Mouse (Mus musculus) lung, postnatal 0 days (tissue): ENCODE data around the gene Rpl10-ps3.

ENCODE experiments used
- CTCF ChIP-seq: IDR thresholded peaks from 2 replicates; pipeline ENCODE4 v1.5.1; 2016; ENCODE audit warnings: antibody characterized with exemption, mild to moderate bottlenecking
- EP300 ChIP-seq: IDR thresholded peaks from 2 replicates; pipeline ENCODE4 v1.6.1; 2016; ENCODE audit warnings: antibody characterized with exemption, mild to moderate bottlenecking, control low read depth

DNA sequence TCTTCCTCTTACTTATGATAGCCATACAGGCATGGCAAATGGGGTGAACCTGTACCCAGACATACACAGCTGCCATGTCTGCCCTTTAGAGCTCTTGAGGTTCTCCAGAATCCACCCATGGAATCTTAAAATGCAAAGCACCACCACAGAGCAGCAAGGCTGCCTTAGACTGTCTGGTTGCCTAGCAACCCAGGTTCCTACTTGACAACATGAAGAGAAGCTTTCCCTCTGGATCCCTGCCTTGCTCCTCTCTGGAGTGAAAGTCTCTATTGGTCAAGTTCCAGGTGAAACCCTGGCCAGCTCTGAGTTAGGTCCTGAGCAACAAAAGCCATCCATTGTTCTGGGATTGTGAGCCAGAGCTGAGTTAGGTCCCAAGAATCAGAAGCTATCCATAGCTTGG is 43.0 kb downstream of the Rpl10-ps3 start:
- TF ChIP-seq CTCF: no peak
- no peak for TF ChIP-seq EP300
